Mouse (Mus musculus): ENCODE data around the gene Myh1.
A peak's percentile ranks its signal among the peaks of the same experiment; 100 is the strongest.

The Myh1 gene

GRCm38 (mm10) chr11:67235639-67236358, 35.9 kb downstream of the Myh1 start:
- peak; percentile 75 for DNase-seq (ENCODE audit: low spot score)

- no peak for DNase-seq (ENCODE audit: low spot score)
These were observed 36.9 kb downstream of the Myh1 start for GRCm38 (mm10) chr11:67236799-67237198.

- DNase-seq (ENCODE audit: low spot score): no peak
These were observed 37.7 kb downstream of the Myh1 start, which contains the start of gene Myh4 for GRCm38 (mm10) chr11:67237481-67238079. Gene Myh4, plus strand, starts transcription at chr11:67238029.

GRCm38 (mm10) chr11:67241051-67241450, 41.2 kb downstream of the Myh1 start:
- DNase-seq (ENCODE audit: low spot score): no peak

GRCm38 (mm10) chr11:67253691-67254090, 53.8 kb downstream of the Myh1 start:
- DNase-seq (ENCODE audit: low spot score): no peak

GRCm38 (mm10) chr11:67257048-67257447, 57.2 kb downstream of the Myh1 start:
- DNase-seq (ENCODE audit: low spot score): no peak

GRCm38 (mm10) chr11:67260956-67261355, 61.1 kb downstream of the Myh1 start:
- no peak for DNase-seq (ENCODE audit: low spot score)
